Mouse (Mus musculus) limb, embryonic 11.5 days (tissue): ENCODE measurements around the gene Krtap19-9b. TPM values are rescaled to one million over a fixed set of nuclear protein-coding genes. Genes with fewer than 3 reads are reported as not detected.

Experiments
- ATAC-seq: fragments of 200-750 bp; cut with Nextera tagmentation; 2 replicates; pipeline ENCODE4 v1.8.0; 2017; ENCODE audit warnings: low read depth; ENCODE audit not compliant: insufficient number of reproducible peaks, low FRiP score, low TSS enrichment
- DNase-seq: peaks from one replicate; pipeline ENCODE4 v3.0.0-alpha.2; 2015; ENCODE audit warnings: low spot score
- H3K27ac ChIP-seq: fragments of 300-500 bp; sonication (generic); replicated peaks from 2 replicates; pipeline ENCODE4 v1.5.1; 2014; ENCODE audit warnings: low read depth, mild to moderate bottlenecking, low read length
- H3K27me3 ChIP-seq: fragments of 300-500 bp; sonication (generic); 2 replicates; pipeline ENCODE4 v1.6.1; 2014; ENCODE audit warnings: mild to moderate bottlenecking, low read length, mixed read lengths; ENCODE audit not compliant: control insufficient read depth, insufficient read depth
- H3K36me3 ChIP-seq: fragments of 300-500 bp; sonication (generic); 2 replicates; pipeline ENCODE4 v1.6.1; 2014; ENCODE audit warnings: mild to moderate bottlenecking, low read length, moderate library complexity, mixed read lengths; ENCODE audit not compliant: control insufficient read depth, insufficient read depth
- H3K4me1 ChIP-seq: fragments of 300-500 bp; sonication (generic); 2 replicates; pipeline ENCODE4 v1.6.1; 2014; ENCODE audit warnings: low read length, mixed read lengths; ENCODE audit not compliant: control insufficient read depth, insufficient read depth
- H3K4me2 ChIP-seq: fragments of 300-500 bp; sonication (generic); 2 replicates; pipeline ENCODE4 v1.6.1; 2014; ENCODE audit warnings: low read depth, mild to moderate bottlenecking, moderate library complexity; ENCODE audit not compliant: severe bottlenecking
- H3K4me3 ChIP-seq: fragments of 300-500 bp; sonication (generic); 2 replicates; pipeline ENCODE4 v1.5.1; 2014; ENCODE audit warnings: low read depth, low read length
- H3K9ac ChIP-seq: fragments of 300-500 bp; sonication (generic); 2 replicates; pipeline ENCODE4 v1.6.1; 2014; ENCODE audit warnings: mild to moderate bottlenecking, low read length
- H3K9me3 ChIP-seq: fragments of 300-500 bp; sonication (generic); 2 replicates; pipeline ENCODE4 v1.6.1; 2016; ENCODE audit warnings: low read length; ENCODE audit not compliant: control insufficient read depth
- WGBS: fragments of 180-500 bp; shearing (Covaris S2); extraction: QIAGEN DNeasy Blood & Tissue Kit; methylation state at CpG from one replicate; pipeline ENCODE4 v1.1.7; 2014; 5-methylcytosine and 5-hydroxymethylcytosine counted together
- polyA plus RNA-seq: library from polyadenylated mRNA; unstranded; fragments of >200 nt; fragmentation: Nextera tagmentation; extraction: Ambion mirVana; gene quantifications from 2 replicates; pipeline ENCODE4 v1.2.1, GENCODE M21; 2014

The Krtap19-9b gene
- polyA plus RNA-seq, result not detected in 2 replicates

DNA sequence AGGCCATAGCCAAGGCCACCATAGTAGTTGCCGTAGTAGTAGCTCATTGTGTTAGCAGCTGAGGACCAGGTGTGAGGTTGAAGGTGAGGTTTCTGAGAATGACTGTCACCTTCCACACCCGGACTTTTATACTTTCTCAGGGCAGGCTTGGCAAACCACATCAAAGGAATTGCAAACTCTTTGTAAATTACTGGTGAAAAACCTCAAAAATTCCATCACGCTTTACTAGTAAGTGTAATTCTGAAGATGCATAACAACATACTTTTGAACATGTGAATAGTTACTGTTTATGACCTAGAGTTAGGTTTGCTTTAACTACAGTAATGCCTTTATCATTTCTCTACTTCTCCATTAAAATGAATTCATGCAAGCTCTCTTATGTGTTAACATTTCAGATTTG lies at the start of gene Krtap19-9b:
TSS of gene Krtap19-9b (minus strand) at position 101 of the 400 bp plus-strand sequence.
- no peak within 1 kb of the TSS for H3K4me2 ChIP-seq
- no peaks in the 10 kb centered on the region for H3K36me3 ChIP-seq
- H3K4me3 ChIP-seq, result no peak within 1 kb of the TSS
- H3K27ac ChIP-seq, result no peak within 1 kb of the TSS
- no peaks in the 10 kb centered on the region for H3K4me1 ChIP-seq
- no peaks in the 10 kb centered on the region for H3K27me3 ChIP-seq
- H3K9me3 ChIP-seq, result no peaks in the 10 kb centered on the region
- no peak for ATAC-seq
- no peak within 1 kb of the TSS for H3K9ac ChIP-seq
- WGBS, result 86% methylated on average over 3 of the region's 3 CpGs
- no peak for DNase-seq

DNA sequence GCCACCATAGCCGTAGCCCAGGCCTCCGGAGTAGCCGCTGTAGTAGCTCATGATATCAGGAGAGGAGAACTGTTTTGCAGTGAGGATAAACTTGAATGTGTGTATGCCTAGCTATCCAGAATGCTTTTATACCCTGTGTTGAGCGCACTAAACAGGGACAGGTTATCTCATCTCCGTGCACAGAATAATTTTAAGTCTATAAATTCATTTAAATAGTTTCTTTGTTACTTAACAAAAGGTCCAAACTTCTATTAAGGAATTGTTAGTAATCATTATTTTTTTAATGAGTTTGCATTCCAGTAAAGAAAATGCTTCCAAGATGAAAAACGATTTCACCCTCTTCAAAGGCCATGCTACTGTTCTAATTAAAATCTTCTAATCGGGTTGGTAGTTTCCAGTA lies 30.7 kb upstream of the Krtap19-9b start, which contains the start of gene Krtap16-3:
TSS of gene Krtap16-3 (minus strand) at position 101 of the 400 bp plus-strand sequence.
- no peaks in the 10 kb centered on the region for H3K36me3 ChIP-seq
- no peak for DNase-seq
- 90% methylated on average over 7 of the region's 7 CpGs for WGBS
- no peak within 1 kb of the TSS for H3K27ac ChIP-seq
- no peaks in the 10 kb centered on the region for H3K4me1 ChIP-seq
- H3K9ac ChIP-seq, result no peak within 1 kb of the TSS
- no peak for ATAC-seq
- no peaks in the 10 kb centered on the region for H3K27me3 ChIP-seq
- H3K4me3 ChIP-seq, result no peak within 1 kb of the TSS
- H3K4me2 ChIP-seq, result no peak within 1 kb of the TSS
- H3K9me3 ChIP-seq, result no peaks in the 10 kb centered on the region

GRCm38 (mm10) chr16:88941106-88941505 lies 9.0 kb upstream of the Krtap19-9b start:
- Histone ChIP-seq H3K4me2 (no peak overlapping the region), H3K9me3 (no peaks in the 10 kb centered on the region), H3K4me3 (no peak overlapping the region), H3K4me1 (no peaks in the 10 kb centered on the region), H3K36me3 (no peaks in the 10 kb centered on the region), H3K27ac (no peak overlapping the region), H3K9ac (no peak overlapping the region), H3K27me3 (no peaks in the 10 kb centered on the region)
- DNase-seq (no peak), ATAC-seq (no peak)
- WGBS, result 84% methylated on average over 6 of the region's 6 CpGs

DNA sequence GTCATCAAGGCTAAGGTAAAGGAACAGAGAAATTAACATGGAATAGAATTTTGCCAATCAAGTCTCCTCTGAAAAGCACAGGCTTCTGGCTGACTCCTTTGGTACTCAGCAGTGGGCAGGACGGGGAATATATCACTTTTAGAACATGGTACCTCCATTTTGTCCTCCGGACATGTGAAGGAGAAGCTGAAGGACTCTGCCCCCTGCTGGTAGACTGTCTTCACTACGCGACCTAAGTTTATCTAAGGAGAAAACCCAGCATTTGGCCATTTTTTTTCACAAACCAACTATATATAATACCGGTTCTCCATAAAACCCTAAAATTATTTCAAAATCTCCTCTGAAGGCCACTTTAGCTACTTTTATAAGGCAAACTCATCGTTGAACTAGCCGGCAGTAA lies 6.2 kb upstream of the Krtap19-9b start:
- Histone ChIP-seq H3K4me1 (no peaks in the 10 kb centered on the region), H3K4me3 (no peak overlapping the region), H3K27me3 (no peaks in the 10 kb centered on the region), H3K27ac (no peak overlapping the region), H3K9me3 (no peaks in the 10 kb centered on the region), H3K4me2 (no peak overlapping the region), H3K9ac (no peak overlapping the region), H3K36me3 (no peaks in the 10 kb centered on the region)
- ATAC-seq (no peak), DNase-seq (peak; percentile 65)
- WGBS, result 70% methylated on average over 7 of the region's 7 CpGs

GRCm38 (mm10) chr16:88896357-88896756 lies 35.7 kb downstream of the Krtap19-9b start, which contains the start of gene Krtap19-5:
Gene Krtap19-5, minus strand, starts transcription at chr16:88896457.
- WGBS, result 92% methylated on average over 6 of the region's 6 CpGs
- ATAC-seq (no peak), DNase-seq (no peak)
- no peaks in the 10 kb centered on the region for H3K36me3 ChIP-seq
- no peak within 1 kb of the TSS for H3K4me3 ChIP-seq
- no peak within 1 kb of the TSS for H3K9ac ChIP-seq
- H3K4me2 ChIP-seq, result no peak within 1 kb of the TSS
- no peaks in the 10 kb centered on the region for H3K9me3 ChIP-seq
- H3K4me1 ChIP-seq, result no peaks in the 10 kb centered on the region
- H3K27ac ChIP-seq, result no peak within 1 kb of the TSS
- no peaks in the 10 kb centered on the region for H3K27me3 ChIP-seq

DNA sequence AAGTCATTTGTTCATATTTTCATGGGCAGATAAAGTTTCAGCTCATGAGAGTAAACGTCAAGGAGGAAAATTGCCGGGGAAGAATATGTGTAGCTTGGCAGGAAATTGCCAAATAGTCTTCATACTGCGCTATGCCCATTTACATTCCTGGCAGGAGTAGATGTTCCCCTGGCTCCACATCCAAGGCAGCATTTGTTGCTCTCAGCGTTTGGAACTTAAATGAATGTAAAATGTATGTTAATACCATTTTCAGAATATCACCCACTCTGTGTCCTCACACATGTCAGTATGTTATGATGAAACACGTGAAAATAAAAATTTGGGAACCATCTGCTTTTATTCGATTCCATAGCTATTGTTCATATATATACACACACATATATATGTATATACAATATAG lies 45.2 kb downstream of the Krtap19-9b start:
- Histone ChIP-seq H3K4me3 (no peak overlapping the region), H3K4me2 (no peak overlapping the region), H3K4me1 (no peaks in the 10 kb centered on the region), H3K9me3 (no peaks in the 10 kb centered on the region), H3K9ac (no peak overlapping the region), H3K27me3 (no peaks in the 10 kb centered on the region), H3K27ac (no peak overlapping the region), H3K36me3 (no peaks in the 10 kb centered on the region)
- DNase-seq, result no peak
- ATAC-seq, result no peak
- 91% methylated on average over 6 of the region's 6 CpGs for WGBS

- Histone ChIP-seq H3K9ac (no peak within 1 kb of the TSS), H3K27ac (no peak within 1 kb of the TSS), H3K27me3 (no peaks in the 10 kb centered on the region), H3K4me2 (no peak within 1 kb of the TSS), H3K4me3 (no peak within 1 kb of the TSS), H3K36me3 (no peaks in the 10 kb centered on the region), H3K9me3 (no peaks in the 10 kb centered on the region), H3K4me1 (no peaks in the 10 kb centered on the region)
- DNase-seq, result no peak
- WGBS, result 90% methylated on average over 5 of the region's 5 CpGs
- no peak for ATAC-seq
Measured at GRCm38 (mm10) chr16:88884989-88885388, 47.1 kb downstream of the Krtap19-9b start, which contains the start of gene Krtap19-4. Gene Krtap19-4, minus strand, starts transcription at chr16:88885089.

Other genes with a start within 250 kb of the Krtap19-9b start
- not detected in 2 replicates for gene 2310061N02Rik, start 224.3 kb downstream of the Krtap19-9b start, polyA plus RNA-seq
- not detected in 2 replicates for gene Krtap13-1, start 203.4 kb downstream of the Krtap19-9b start, polyA plus RNA-seq
- gene Krtap13, start 180.6 kb downstream of the Krtap19-9b start, polyA plus RNA-seq, result not detected in 2 replicates
- not detected in 2 replicates for gene 2310034C09Rik, start 173.4 kb downstream of the Krtap19-9b start, polyA plus RNA-seq
- not detected in 2 replicates for gene 2310057N15Rik, start 158.1 kb downstream of the Krtap19-9b start, polyA plus RNA-seq
- gene Gm5965, start 154.4 kb downstream of the Krtap19-9b start, polyA plus RNA-seq, result not detected in 2 replicates
- gene Gm20741, start 120.0 kb downstream of the Krtap19-9b start, polyA plus RNA-seq, result not detected in 2 replicates
- gene Krtap15, start 112.0 kb downstream of the Krtap19-9b start, polyA plus RNA-seq, result 0.23 TPM in 1 of 2 replicates, not detected in the other
- not detected in 2 replicates for gene Krtap14, start 106.1 kb downstream of the Krtap19-9b start, polyA plus RNA-seq
- not detected in 2 replicates for gene Krtap19-1, start 62.9 kb downstream of the Krtap19-9b start, polyA plus RNA-seq
- gene Krtap19-2, start 58.0 kb downstream of the Krtap19-9b start, polyA plus RNA-seq, result not detected in 2 replicates
- not detected in 2 replicates for gene Krtap19-3, start 54.2 kb downstream of the Krtap19-9b start, polyA plus RNA-seq
- gene Krtap19-4, start 47.2 kb downstream of the Krtap19-9b start, polyA plus RNA-seq, result not detected in 2 replicates
- not detected in 2 replicates for gene Krtap19-5, start 35.8 kb downstream of the Krtap19-9b start, polyA plus RNA-seq
- not detected in 2 replicates for gene Krtap16-3, start 30.6 kb upstream of the Krtap19-9b start, polyA plus RNA-seq
- not detected in 2 replicates for gene Krtap22-2, start 78.5 kb upstream of the Krtap19-9b start, polyA plus RNA-seq
- gene Gm10229, start 83.0 kb upstream of the Krtap19-9b start, polyA plus RNA-seq, result not detected in 2 replicates
- not detected in 2 replicates for gene Krtap6-1, start 99.4 kb upstream of the Krtap19-9b start, polyA plus RNA-seq
- gene Gm10228, start 109.2 kb upstream of the Krtap19-9b start, polyA plus RNA-seq, result not detected in 2 replicates
- gene Krtap6-5, start 115.6 kb upstream of the Krtap19-9b start, polyA plus RNA-seq, result not detected in 2 replicates
- gene 1110025L11Rik, start 131.7 kb upstream of the Krtap19-9b start, polyA plus RNA-seq, result not detected in 2 replicates
- not detected in 2 replicates for gene Krtap6-3, start 151.8 kb upstream of the Krtap19-9b start, polyA plus RNA-seq
- gene Gm6358, start 208.6 kb upstream of the Krtap19-9b start, polyA plus RNA-seq, result not detected in 2 replicates
- gene Gm10061, start 218.8 kb upstream of the Krtap19-9b start, polyA plus RNA-seq, result not detected in 2 replicates
- gene Gm9789, start 225.7 kb upstream of the Krtap19-9b start, polyA plus RNA-seq, result not detected in 2 replicates
- gene Gm7735, start 237.2 kb upstream of the Krtap19-9b start, polyA plus RNA-seq, result not detected in 2 replicates
- gene 1110057P08Rik, start 242.5 kb upstream of the Krtap19-9b start, polyA plus RNA-seq, result not detected in 2 replicates